Mouse (Mus musculus) liver, adult 2 months (tissue): ENCODE results near the gene Bnip3. TPM values are rescaled to one million over a fixed set of nuclear protein-coding genes. Genes with fewer than 3 reads are reported as not detected.

ENCODE experiments used
- DNase-seq: peaks from one replicate; pipeline ENCODE4 v3.0.0-alpha.2; 2011; ENCODE audit warnings: low read depth, low spot score; ENCODE audit errors: extremely low read depth
- H3K27ac ChIP-seq: fragments of 200-500 bp; replicated peaks from 2 replicates; pipeline ENCODE4 v1.5.1; 2012; ENCODE audit warnings: low read depth, mild to moderate bottlenecking, control low read depth, inconsistent platforms, low read length; ENCODE audit not compliant: insufficient read depth
- H3K27me3 ChIP-seq: fragments of 200-500 bp; 2 replicates; pipeline ENCODE4 v1.6.1; 2012; ENCODE audit warnings: mild to moderate bottlenecking, moderate library complexity, low read length, inconsistent platforms; ENCODE audit not compliant: control insufficient read depth, insufficient read depth
- H3K36me3 ChIP-seq: fragments of 200-500 bp; 2 replicates; pipeline ENCODE4 v1.6.1; 2012; ENCODE audit warnings: low read length, inconsistent platforms; ENCODE audit not compliant: control insufficient read depth, insufficient read depth
- H3K4me1 ChIP-seq: fragments of 200-500 bp; 2 replicates; pipeline ENCODE4 v1.6.1; 2011; ENCODE audit warnings: low read length; ENCODE audit not compliant: control insufficient read depth, insufficient read depth
- H3K4me3 ChIP-seq: fragments of 200-500 bp; 2 replicates; pipeline ENCODE4 v1.5.1; 2011; ENCODE audit warnings: low read depth, mild to moderate bottlenecking, control low read depth, low read length, moderate library complexity; ENCODE audit not compliant: insufficient read depth
- H3K79me2 ChIP-seq: fragments of 200-500 bp; 2 replicates; pipeline ENCODE4 v1.6.1; 2012; ENCODE audit warnings: inconsistent platforms, mild to moderate bottlenecking, low read length, moderate library complexity; ENCODE audit not compliant: control insufficient read depth, insufficient read depth
- H3K9ac ChIP-seq: fragments of 200-500 bp; 2 replicates; pipeline ENCODE4 v1.6.1; 2012; ENCODE audit warnings: low read depth, mild to moderate bottlenecking, control low read depth, inconsistent platforms, low read length
- CTCF ChIP-seq: fragments of 200-500 bp; IDR thresholded peaks from 2 replicates; pipeline ENCODE4 v1.5.1; 2011; ENCODE audit warnings: low read depth, low read length, control low read depth
- POLR2A ChIP-seq: fragments of 200-500 bp; IDR thresholded peaks from 2 replicates; pipeline ENCODE4 v1.6.1; 2011; ENCODE audit warnings: low read length, control low read depth; ENCODE audit not compliant: insufficient read depth; ENCODE audit errors: extremely low read depth
- WGBS: fragments of 180-500 bp; shearing (Covaris S2); methylation state at CpG from one replicate; pipeline ENCODE4 v1.1.7; 2018; 5-methylcytosine and 5-hydroxymethylcytosine counted together
- polyA plus RNA-seq: library from polyadenylated mRNA; depleted of rRNA; stranded (reverse); fragments of >200 nt; gene quantifications from 2 replicates; pipeline ENCODE4 v1.2.3, GENCODE M21; 2012; rRNA removed
- total RNA-seq: library from RNA; depleted of rRNA; stranded (reverse); fragments of >200 nt; gene quantifications from 2 replicates; pipeline ENCODE4 v1.2.3, GENCODE M21; 2014; rRNA removed

Gene Bnip3
- total and polyA plus RNA-seq, 2 experiments = 62.0 to 264 TPM

GRCm38 (mm10) chr7:138846502-138846991 lies 62.8 kb downstream of the Bnip3 start:
- no peak for DNase-seq
- WGBS = under 1% methylated on average over 50 of the region's 61 CpGs
- peaks cover 21% of the 10 kb centered on the region for H3K4me1 ChIP-seq

DNA sequence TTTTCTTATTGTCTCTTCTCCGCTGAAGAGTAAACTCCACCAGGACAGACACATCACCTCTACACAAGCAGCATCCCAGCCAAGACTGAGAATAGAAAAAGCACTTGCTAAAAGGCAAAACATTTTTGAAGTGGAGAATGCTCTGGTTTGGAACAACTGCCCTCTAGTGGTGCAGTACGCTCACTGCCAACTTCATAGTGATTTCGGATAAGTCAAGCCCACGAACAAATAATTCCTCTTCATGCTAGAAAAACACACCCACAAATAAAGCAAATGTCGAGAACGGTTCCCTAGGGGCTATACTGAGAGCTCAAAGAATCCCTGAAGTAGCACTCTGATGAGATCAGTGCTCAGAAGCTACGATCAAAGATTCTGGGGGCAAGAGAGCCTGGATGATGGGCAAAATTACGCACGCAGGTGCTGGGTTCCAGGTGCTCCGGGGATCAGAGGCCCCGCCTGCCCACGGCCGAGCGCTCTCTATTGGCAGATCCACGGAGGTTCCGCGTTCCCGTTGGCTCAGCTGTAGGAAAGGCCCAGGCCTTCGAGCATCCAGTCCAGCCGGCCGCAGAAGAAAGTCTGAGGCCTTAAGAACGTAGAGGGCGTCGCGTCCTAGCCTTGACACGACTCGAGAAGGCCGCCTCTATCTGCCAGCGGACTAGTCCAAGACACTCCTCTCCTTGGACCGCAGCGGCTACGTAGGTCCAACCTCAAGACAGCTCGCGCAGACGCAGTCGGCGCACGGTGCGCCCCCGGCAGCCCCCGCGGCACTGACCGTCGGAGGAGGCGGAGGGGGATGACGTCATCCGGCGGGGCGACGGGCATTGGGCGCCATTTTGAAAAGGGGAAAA lies 63.6 kb downstream of the Bnip3 start, which contains the start of the genes Ppp2r2d and Mapk1ip1:
TSS of gene Ppp2r2d (plus strand) at position 536 of the 848 bp plus-strand sequence.
TSS of gene Mapk1ip1 (minus strand) at position 730 of the 848 bp plus-strand sequence.
- no peaks in the 10 kb centered on the region for H3K27me3 ChIP-seq
- peaks cover 23% of the 10 kb centered on the region for H3K4me1 ChIP-seq
- peak within 1 kb of the TSS; percentile 99 for H3K9ac ChIP-seq
- no peaks in the 10 kb centered on the region for H3K36me3 ChIP-seq
- H3K27ac ChIP-seq = peak within 1 kb of the TSS; percentile 89
- H3K4me3 ChIP-seq = peak within 1 kb of the TSS; percentile 77
- TF ChIP-seq CTCF (peak; percentile 59), POLR2A (peak; percentile 64; the same call in 1 of the 2 replicates)
- H3K79me2 ChIP-seq = peaks cover 21% of the 10 kb centered on the region
- under 1% methylated on average over 51 of the region's 51 CpGs for WGBS
- DNase-seq = peak; percentile 83

More at GRCm38 (mm10) chr7:138846502-138846991, 62.8 kb downstream of the Bnip3 start:
- Histone ChIP-seq H3K27ac (peak overlapping the region; percentile 89), H3K9ac (peak overlapping the region; percentile 99), H3K79me2 (peaks cover 21% of the 10 kb centered on the region), H3K36me3 (no peaks in the 10 kb centered on the region), H3K27me3 (no peaks in the 10 kb centered on the region), H3K4me3 (peak overlapping the region; percentile 77)
- TF ChIP-seq POLR2A (no peak), CTCF (no peak)

GRCm38 (mm10) chr7:138845111-138845510 lies 64.2 kb downstream of the Bnip3 start:
- Histone ChIP-seq H3K4me1 (peaks cover 21% of the 10 kb centered on the region), H3K27ac (no peak overlapping the region)
- 31% methylated on average over 8 of the region's 8 CpGs for WGBS

GRCm38 (mm10) chr7:138843421-138843820 lies 65.9 kb downstream of the Bnip3 start:
- 63% methylated on average over 4 of the region's 4 CpGs for WGBS

More at GRCm38 (mm10) chr7:138845111-138845510, 64.2 kb downstream of the Bnip3 start:
- no peaks in the 10 kb centered on the region for H3K27me3 ChIP-seq
- no peak for DNase-seq
- H3K4me3 ChIP-seq = no peak overlapping the region; the same call in 1 of the 2 replicates
- TF ChIP-seq CTCF (no peak), POLR2A (no peak)
- no peak overlapping the region for H3K9ac ChIP-seq
- H3K79me2 ChIP-seq = peaks cover 15% of the 10 kb centered on the region
- no peaks in the 10 kb centered on the region for H3K36me3 ChIP-seq

GRCm38 (mm10) chr7:138841436-138842151 lies 67.7 kb downstream of the Bnip3 start:
- Histone ChIP-seq H3K4me1 (peaks cover 6% of the 10 kb centered on the region), H3K27ac (no peak overlapping the region), H3K9ac (no peak overlapping the region), H3K36me3 (peaks cover 2% of the 10 kb centered on the region; the same call in 1 of the 2 replicates), H3K4me3 (no peak overlapping the region), H3K27me3 (no peaks in the 10 kb centered on the region), H3K79me2 (peaks cover 8% of the 10 kb centered on the region)
- WGBS = 26% methylated on average over 3 of the region's 3 CpGs
- no peak for DNase-seq
- TF ChIP-seq CTCF (peak; percentile 25; the same call in 1 of the 2 replicates), POLR2A (no peak)

More at GRCm38 (mm10) chr7:138843421-138843820, 65.9 kb downstream of the Bnip3 start:
- H3K4me3 ChIP-seq = no peak overlapping the region
- H3K36me3 ChIP-seq = no peaks in the 10 kb centered on the region
- H3K4me1 ChIP-seq = peaks cover 14% of the 10 kb centered on the region
- TF ChIP-seq CTCF (no peak), POLR2A (no peak)
- no peaks in the 10 kb centered on the region for H3K27me3 ChIP-seq
- peaks cover 12% of the 10 kb centered on the region for H3K79me2 ChIP-seq
- DNase-seq = no peak
- no peak overlapping the region for H3K9ac ChIP-seq
- no peak overlapping the region for H3K27ac ChIP-seq

Other genes starting within 250 kb of the Bnip3 start
- gene Ppp2r2d, start 63.4 kb downstream of the Bnip3 start, total RNA-seq = 28.2 and 33.4 TPM in 2 replicates
- 11.6 and 15.0 TPM in 2 replicates for gene Ppp2r2d, start 63.4 kb downstream of the Bnip3 start, polyA plus RNA-seq
- 3.6 and 5.4 TPM in 2 replicates for gene Mapk1ip1, start 63.2 kb downstream of the Bnip3 start, total RNA-seq
- 15.0 and 27.6 TPM in 2 replicates for gene Mapk1ip1, start 63.2 kb downstream of the Bnip3 start, polyA plus RNA-seq
- not detected in 2 replicates for gene Jakmip3, start 31.2 kb upstream of the Bnip3 start, total RNA-seq
- 0.02 TPM in 1 of 2 replicates, not detected in the other for gene Jakmip3, start 31.2 kb upstream of the Bnip3 start, polyA plus RNA-seq
- 0.28 TPM in 1 of 2 replicates, not detected in the other for gene Dpysl4, start 176.5 kb upstream of the Bnip3 start, total RNA-seq
- gene Dpysl4, start 176.5 kb upstream of the Bnip3 start, polyA plus RNA-seq = 0.07 and 0.11 TPM in 2 replicates